Mouse (Mus musculus) myocyte (in vitro differentiated cells): ENCODE results near the gene Caln1.

Source experiments
- CEBPB ChIP-seq: IDR thresholded peaks from 2 replicates; pipeline ENCODE4 v1.6.1; 2011; ENCODE audit warnings: mild to moderate bottlenecking, moderate library complexity; ENCODE audit not compliant: poor library complexity, insufficient read depth, severe bottlenecking
- E2F4 ChIP-seq: IDR thresholded peaks from one replicate; pipeline ENCODE4 v1.6.1; 2011; ENCODE audit warnings: mild to moderate bottlenecking, control low read depth, moderate library complexity; ENCODE audit not compliant: insufficient read depth
- MAX ChIP-seq: IDR thresholded peaks from one replicate; pipeline ENCODE4 v1.6.1; 2011; ENCODE audit warnings: low read depth, mild to moderate bottlenecking, control low read depth
- MYOD1 ChIP-seq, 3 experiments: IDR thresholded peaks; one replicate each; pipeline ENCODE4 v1.6.1; 2011; ENCODE audit warnings: control low read depth in 2 of 3, low read depth in 2 of 3, mild to moderate bottlenecking in 2 of 3, moderate library complexity in 1 of 3; ENCODE audit not compliant: insufficient read length in 2 of 3, control insufficient read depth in 1 of 3
- POLR2A ChIP-seq: IDR thresholded peaks from one replicate; pipeline ENCODE4 v1.6.1; 2011; ENCODE audit warnings: low read depth, mild to moderate bottlenecking, control low read depth, moderate library complexity; ENCODE audit not compliant: insufficient read length
- POLR2AphosphoS2 ChIP-seq: IDR thresholded peaks from one replicate; pipeline ENCODE4 v1.6.1; 2011; ENCODE audit warnings: low read depth, control low read depth; ENCODE audit not compliant: insufficient read length
- TCF12 ChIP-seq: IDR thresholded peaks from one replicate; pipeline ENCODE4 v1.6.1; 2011; ENCODE audit warnings: mild to moderate bottlenecking, control low read depth; ENCODE audit not compliant: poor library complexity, insufficient read depth, severe bottlenecking
- USF1 ChIP-seq: IDR thresholded peaks from one replicate; pipeline ENCODE4 v1.6.1; 2011; ENCODE audit warnings: low read depth, mild to moderate bottlenecking, control low read depth, moderate library complexity

- TF ChIP-seq E2F4 = no peak
- TF ChIP-seq POLR2A = no peak
- no peak for TF ChIP-seq TCF12
- TF ChIP-seq MAX = no peak
- no peak for TF ChIP-seq CEBPB
- no peak for TF ChIP-seq POLR2AphosphoS2
- TF ChIP-seq MYOD1 (IDR thresholded peaks at IDR 0.05; ENCODE audit: control insufficient read depth in 1 of 3, insufficient read length in 2 of 3, low read depth in 2 of 3) = no peak
- TF ChIP-seq USF1 = no peak
These were observed 178.2 kb downstream of the Caln1 start for GRCm38 (mm10) chr5:130547496-130547895.
